Mouse (Mus musculus): ENCODE results near the gene Jade3.

DNA sequence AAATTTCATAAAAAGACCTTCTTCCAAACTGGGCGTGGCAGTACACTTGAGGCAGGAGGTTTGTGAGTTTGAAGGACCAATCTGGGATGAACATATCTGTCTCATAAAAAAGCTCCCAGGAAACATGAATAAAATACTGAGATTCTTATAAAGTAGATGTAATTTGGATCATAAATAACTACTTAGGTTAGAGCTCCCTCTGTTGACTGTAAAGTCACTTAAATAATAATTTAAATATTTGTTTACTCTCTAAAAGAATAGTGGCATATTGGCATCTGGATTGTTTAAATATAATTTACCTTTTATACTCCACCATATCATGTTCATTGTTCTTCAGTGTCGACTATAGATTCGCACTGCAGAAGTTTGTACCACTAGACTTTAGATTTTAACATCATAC is 72.2 kb downstream of the Jade3 start:
- no peak for TF ChIP-seq CTCF (IDR thresholded peaks at IDR 0.05; ENCODE audit: borderline replicate concordance, control insufficient read depth, extremely low read depth, insufficient read depth, low read length, poor library complexity)
- no peak for TF ChIP-seq POLR2A (IDR thresholded peaks at IDR 0.05; ENCODE audit: control insufficient read depth, extremely low read depth, insufficient read depth, low read length, poor library complexity)

Data from thymus, adult 2 months (tissue).